Mouse (Mus musculus) heart, adult 2 months (tissue): ENCODE results near the gene Pop7.

Experiments used
- CTCF ChIP-seq: fragments of 200-600 bp; IDR thresholded peaks from 2 replicates; pipeline ENCODE4 v1.8.1; 2022; ENCODE audit warnings: antibody characterized with exemption, mild to moderate bottlenecking, moderate library complexity
- POLR2A ChIP-seq: fragments of 200-500 bp; IDR thresholded peaks from 2 replicates; pipeline ENCODE4 v1.6.1; 2011; ENCODE audit warnings: mild to moderate bottlenecking, low read depth, low read length, control low read depth; ENCODE audit not compliant: insufficient read depth

- peak; percentile 35 for TF ChIP-seq CTCF
- no peak for TF ChIP-seq POLR2A
These were observed 24.0 kb upstream of the Pop7 start for GRCm38 (mm10) chr5:137526192-137526936.
